Mouse (Mus musculus) erythroid progenitor cell, adult 5-6 weeks (primary cell): ENCODE measurements at regions not wholly inside any gene's neighbourhood (a gene's known extent, or its start where the extent isn't known, plus 50 kb on each side); places are given as distances from the start of the nearest gene placed in this dataset.

Experiments used
- ATAC-seq: replicated peaks from 2 replicates; pipeline ENCODE4 v1.8.0; 2016; ENCODE audit warnings: moderate number of reproducible peaks, mild to moderate bottlenecking, moderate TSS enrichment, inconsistent platforms; ENCODE audit not compliant: poor library complexity, low FRiP score, severe bottlenecking

- ATAC-seq, result no peak
Observed at GRCm38 (mm10) chr9:46647238-46647922, 327.6 kb upstream of the 4931429L15Rik start.

GRCm38 (mm10) chr9:46645469-46645884 is 325.7 kb upstream of the 4931429L15Rik start:
- ATAC-seq, result no peak

GRCm38 (mm10) chr9:46643551-46643950 is 323.8 kb upstream of the 4931429L15Rik start:
- no peak for ATAC-seq

- no peak for ATAC-seq
Observed at GRCm38 (mm10) chr9:46642696-46643095, 322.9 kb upstream of the 4931429L15Rik start.

- ATAC-seq, result no peak
Observed at GRCm38 (mm10) chr9:46636261-46637010, 316.6 kb upstream of the 4931429L15Rik start.

- ATAC-seq, result no peak
Observed at GRCm38 (mm10) chr9:46633952-46634351, 314.2 kb upstream of the 4931429L15Rik start.

- ATAC-seq, result no peak
Observed at GRCm38 (mm10) chr9:46632576-46632975, 312.8 kb upstream of the 4931429L15Rik start.

- ATAC-seq, result no peak
Observed at GRCm38 (mm10) chr9:46622255-46622654, 302.5 kb upstream of the 4931429L15Rik start.

GRCm38 (mm10) chr9:46621851-46622250 is 302.1 kb upstream of the 4931429L15Rik start:
- no peak for ATAC-seq

- ATAC-seq, result no peak
Observed at GRCm38 (mm10) chr9:46610101-46611005, 290.6 kb upstream of the 4931429L15Rik start.

GRCm38 (mm10) chr9:46608695-46609094 is 288.9 kb upstream of the 4931429L15Rik start:
- no peak for ATAC-seq

- ATAC-seq, result no peak
Observed at GRCm38 (mm10) chr9:46600803-46601202, 281.0 kb upstream of the 4931429L15Rik start.

GRCm38 (mm10) chr9:46599931-46600708 is 280.3 kb upstream of the 4931429L15Rik start:
- no peak for ATAC-seq

GRCm38 (mm10) chr9:46598518-46598917 is 278.7 kb upstream of the 4931429L15Rik start:
- ATAC-seq, result no peak

- ATAC-seq, result no peak
Observed at GRCm38 (mm10) chr9:46593444-46593843, 273.7 kb upstream of the 4931429L15Rik start.

GRCm38 (mm10) chr9:46592908-46593307 is 273.1 kb upstream of the 4931429L15Rik start:
- ATAC-seq, result no peak

GRCm38 (mm10) chr9:46586818-46587217 is 267.0 kb upstream of the 4931429L15Rik start:
- ATAC-seq, result no peak

- ATAC-seq, result no peak
Observed at GRCm38 (mm10) chr9:46581844-46582243, 262.1 kb upstream of the 4931429L15Rik start.

- ATAC-seq, result no peak
Observed at GRCm38 (mm10) chr9:46562301-46562700, 242.5 kb upstream of the 4931429L15Rik start.

- ATAC-seq, result no peak
Observed at GRCm38 (mm10) chr9:46558481-46558880, 238.7 kb upstream of the 4931429L15Rik start.
